9 mouse cellular contexts compared by ENCODE assay signal in the genomic region with DNA sequence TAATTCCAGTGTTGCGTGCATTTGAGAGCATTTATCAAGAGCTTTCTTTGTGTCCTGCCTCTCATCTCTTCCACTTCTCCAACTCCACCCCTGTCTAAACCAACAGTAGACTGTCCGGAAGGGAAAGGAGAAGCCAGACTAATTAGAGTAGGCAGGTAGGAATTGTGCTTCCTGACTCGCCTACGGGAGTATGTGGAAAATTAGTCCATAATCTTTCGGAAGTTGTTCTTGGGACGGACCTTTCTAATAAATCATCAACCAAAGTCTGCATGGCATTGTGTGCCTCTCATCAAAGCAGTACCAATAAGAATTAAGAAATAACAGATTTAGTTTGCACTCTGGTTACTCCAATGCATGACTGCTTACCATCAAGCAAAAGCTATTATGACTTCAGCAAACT. TPM values are rescaled to one million over a fixed set of nuclear protein-coding genes. Genes with fewer than 3 reads are reported as not detected.
DNase-seq lines count a peak whose midpoint lies in the region; ATAC-seq and TF ChIP-seq lines count a peak whose summit lies in the region.
"Had no signal": no experiment of that assay in that cellular context is flagged by ENCODE, and none has a peak within 500 bp of the region (broad histone marks: within the 10 kb centered on the region; RNA-seq: fewer than 3 reads in every experiment).

No protein-coding gene starts in this region.

- no peaks in the 10 kb centered on the region for H3K27me3 ChIP-seq in lung, embryonic 16.5 days (ENCODE audit: control insufficient read depth, insufficient read depth, low read depth, low read length)
- no peaks in the 10 kb centered on the region for H3K27me3 ChIP-seq in forebrain, postnatal 0 days (ENCODE audit: insufficient read depth, low read length)
- no peaks in the 10 kb centered on the region for H3K27me3 ChIP-seq in limb, embryonic 13.5 days
- H3K27me3 ChIP-seq in stomach, embryonic 16.5 days (ENCODE audit: control insufficient read depth, insufficient read depth, low read length) = no peaks in the 10 kb centered on the region

- 54% methylated on average over 6 of the region's 6 CpGs for WGBS in lung, embryonic 16.5 days
- WGBS in forebrain, postnatal 0 days = 83% methylated on average over 6 of the region's 6 CpGs
- 77% methylated on average over 6 of the region's 6 CpGs for WGBS in limb, embryonic 13.5 days
- WGBS in stomach, embryonic 16.5 days = 54% methylated on average over 6 of the region's 6 CpGs

- H3K9ac ChIP-seq in lung, embryonic 16.5 days (ENCODE audit: low read length) = peak overlapping the region; percentile 73
- H3K9ac ChIP-seq in forebrain, postnatal 0 days = peak overlapping the region; percentile 96; the same call in 1 of the 2 replicates
- peak overlapping the region; percentile 95; the same call in 1 of the 2 replicates for H3K9ac ChIP-seq in limb, embryonic 13.5 days
- H3K9ac ChIP-seq in stomach, embryonic 16.5 days (ENCODE audit: low read length) = peak overlapping the region; percentile 92

- ATAC-seq in lung, embryonic 16.5 days (ENCODE audit: low read depth) = no peak
- ATAC-seq in forebrain, postnatal 0 days = no peak
- ATAC-seq in limb, embryonic 13.5 days (ENCODE audit: low FRiP score, low read depth) = no peak
- ATAC-seq in stomach, embryonic 16.5 days (ENCODE audit: insufficient read depth, low FRiP score) = no peak

- no peaks in the 10 kb centered on the region for H3K9me3 ChIP-seq in lung, embryonic 16.5 days (ENCODE audit: control insufficient read depth, low read length)
- no peaks in the 10 kb centered on the region for H3K9me3 ChIP-seq in forebrain, postnatal 0 days (ENCODE audit: low read length)
- no peaks in the 10 kb centered on the region for H3K9me3 ChIP-seq in limb, embryonic 13.5 days
- H3K9me3 ChIP-seq in stomach, embryonic 16.5 days (replicated peaks; ENCODE audit: control insufficient read depth, low read length) = no peaks in the 10 kb centered on the region

- H3K27ac ChIP-seq in lung, embryonic 16.5 days (ENCODE audit: low read length) = peak overlapping the region; percentile 21
- no peak overlapping the region for H3K27ac ChIP-seq in forebrain, postnatal 0 days (ENCODE audit: low read depth, low read length)
- H3K27ac ChIP-seq in limb, embryonic 13.5 days = no peak overlapping the region
- peak overlapping the region; percentile 99 for H3K27ac ChIP-seq in stomach, embryonic 16.5 days (ENCODE audit: low read length)

- no peaks in the 10 kb centered on the region for H3K36me3 ChIP-seq in lung, embryonic 16.5 days (ENCODE audit: control insufficient read depth, insufficient read depth, low read length)
- no peaks in the 10 kb centered on the region for H3K36me3 ChIP-seq in forebrain, postnatal 0 days (ENCODE audit: insufficient read depth)
- H3K36me3 ChIP-seq in limb, embryonic 13.5 days = no peaks in the 10 kb centered on the region
- H3K36me3 ChIP-seq in stomach, embryonic 16.5 days (ENCODE audit: control insufficient read depth, insufficient read depth, low read length) = no peaks in the 10 kb centered on the region

- no peak for DNase-seq in lung, adult 18-20 months
- no peak for DNase-seq in forebrain, postnatal 0 days
- no peak for DNase-seq in embryo, embryonic 10.5 days (ENCODE audit: low spot score)
- no peak for DNase-seq in adrenal gland, postnatal 36 days
- no peak for DNase-seq in lung, postnatal 4 days

- TF ChIP-seq CTCF in forebrain, postnatal 0 days (IDR thresholded peaks at IDR 0.05; ENCODE audit: low read depth) = no peak

- H3K4me3 ChIP-seq in lung, embryonic 16.5 days (ENCODE audit: low read length) = peak overlapping the region; percentile 95
- peak overlapping the region; percentile 86 for H3K4me3 ChIP-seq in forebrain, postnatal 0 days (ENCODE audit: low read depth, low read length)
- H3K4me3 ChIP-seq in limb, embryonic 13.5 days = peak overlapping the region; percentile 85
- peak overlapping the region; percentile 79 for H3K4me3 ChIP-seq in stomach, embryonic 16.5 days (replicated peaks; ENCODE audit: low read length)

- peak overlapping the region; percentile 72 for H3K4me2 ChIP-seq in lung, embryonic 16.5 days (ENCODE audit: low read depth, low read length)
- H3K4me2 ChIP-seq in forebrain, postnatal 0 days (ENCODE audit: low read depth) = peak overlapping the region; percentile 69
- H3K4me2 ChIP-seq in limb, embryonic 13.5 days (replicated peaks) = peak overlapping the region; percentile 67
- peak overlapping the region; percentile 82 for H3K4me2 ChIP-seq in stomach, embryonic 16.5 days (ENCODE audit: low read depth, low read length)

- H3K4me1 ChIP-seq in lung, embryonic 16.5 days (replicated peaks; ENCODE audit: control insufficient read depth, insufficient read depth, low read length) = 0 out of 2 replicates have a peak, but pooled peaks cover 5% of the 10 kb centered on the region
- H3K4me1 ChIP-seq in forebrain, postnatal 0 days (ENCODE audit: insufficient read depth) = peaks cover 14% of the 10 kb centered on the region
- peaks cover 25% of the 10 kb centered on the region for H3K4me1 ChIP-seq in limb, embryonic 13.5 days
- peaks cover 9% of the 10 kb centered on the region; the same call in 1 of the 2 replicates for H3K4me1 ChIP-seq in stomach, embryonic 16.5 days (ENCODE audit: control insufficient read depth, insufficient read depth, low read length)

RNA-seq across cellular contexts. Expression of a gene that starts 1.1 kb away (rescaled TPM):
- 19.8 and 20.2 TPM in 2 replicates for polyA plus RNA-seq in lung, embryonic 16.5 days (2015; fragmentation: Nextera tagmentation; extraction: Ambion mirVana)
- 18.5 and 22.8 TPM in 2 replicates for total RNA-seq in forebrain, postnatal 0 days (2014; rRNA removed)
- 16.6 and 22.9 TPM in 2 replicates for polyA plus RNA-seq in forebrain, postnatal 0 days (2015; fragmentation: Nextera tagmentation; extraction: Ambion mirVana)
- polyA plus RNA-seq in limb, embryonic 13.5 days (2015; fragmentation: Nextera tagmentation; extraction: Ambion mirVana) = 20.0 and 21.9 TPM in 2 replicates
- 17.2 and 17.8 TPM in 2 replicates for polyA plus RNA-seq in stomach, embryonic 16.5 days (2015; fragmentation: Nextera tagmentation; extraction: Ambion mirVana)
- 10 to 100 TPM; 23.3 to 27.3 TPM for total RNA-seq in adrenal gland, postnatal 36 days (2021)

RNA-seq across cellular contexts. Expression of a gene that starts 5.8 kb away (rescaled TPM):
- polyA plus RNA-seq in lung, embryonic 16.5 days (2015; fragmentation: Nextera tagmentation; extraction: Ambion mirVana) = not detected in 2 replicates
- total RNA-seq in forebrain, postnatal 0 days (2014; rRNA removed) = not detected in 2 replicates
- polyA plus RNA-seq in forebrain, postnatal 0 days (2015; fragmentation: Nextera tagmentation; extraction: Ambion mirVana) = not detected in 2 replicates
- 0.13 TPM in 1 of 2 replicates, not detected in the other for polyA plus RNA-seq in limb, embryonic 13.5 days (2015; fragmentation: Nextera tagmentation; extraction: Ambion mirVana)
- 3.9 and 6.0 TPM in 2 replicates for polyA plus RNA-seq in stomach, embryonic 16.5 days (2015; fragmentation: Nextera tagmentation; extraction: Ambion mirVana)
- under 1 TPM; 0.13 to 0.26 TPM for total RNA-seq in adrenal gland, postnatal 36 days (2021)
- total RNA-seq: left cerebral cortex, postnatal 14 days had no signal

RNA-seq across cellular contexts. Expression of a gene that starts 24.5 kb away (rescaled TPM):
- not detected in 2 replicates for polyA plus RNA-seq in lung, embryonic 16.5 days (2015; fragmentation: Nextera tagmentation; extraction: Ambion mirVana)
- total RNA-seq in forebrain, postnatal 0 days (2014; rRNA removed) = not detected in 2 replicates
- not detected in 2 replicates for polyA plus RNA-seq in forebrain, postnatal 0 days (2015; fragmentation: Nextera tagmentation; extraction: Ambion mirVana)
- not detected in 2 replicates for polyA plus RNA-seq in limb, embryonic 13.5 days (2015; fragmentation: Nextera tagmentation; extraction: Ambion mirVana)
- polyA plus RNA-seq in stomach, embryonic 16.5 days (2015; fragmentation: Nextera tagmentation; extraction: Ambion mirVana) = not detected in 2 replicates
- total RNA-seq in adrenal gland, postnatal 36 days (2021) = not detected
- total RNA-seq: left cerebral cortex, postnatal 14 days had no signal

RNA-seq across cellular contexts. Expression of a gene that starts 34.3 kb away (rescaled TPM):
- polyA plus RNA-seq in lung, embryonic 16.5 days (2015; fragmentation: Nextera tagmentation; extraction: Ambion mirVana) = 7.9 and 10.3 TPM in 2 replicates
- 21.2 and 31.8 TPM in 2 replicates for total RNA-seq in forebrain, postnatal 0 days (2014; rRNA removed)
- polyA plus RNA-seq in forebrain, postnatal 0 days (2015; fragmentation: Nextera tagmentation; extraction: Ambion mirVana) = 11.5 and 19.1 TPM in 2 replicates
- polyA plus RNA-seq in limb, embryonic 13.5 days (2015; fragmentation: Nextera tagmentation; extraction: Ambion mirVana) = 16.3 and 17.4 TPM in 2 replicates
- 10.3 and 12.7 TPM in 2 replicates for polyA plus RNA-seq in stomach, embryonic 16.5 days (2015; fragmentation: Nextera tagmentation; extraction: Ambion mirVana)
- 10 to 100 TPM; 52.0 to 63.4 TPM for total RNA-seq in adrenal gland, postnatal 36 days (2021)

Comparison
In these comparisons a context has a peak if more than half of its experiments do, and no peak if none do; other contexts are left out.
1. H3K27ac ChIP-seq: peak in lung, embryonic 16.5 days (single experiment) and stomach, embryonic 16.5 days (single experiment); none in forebrain, postnatal 0 days (single experiment) and limb, embryonic 13.5 days (single experiment).
2. Peak in every context shown above with its lines, with median percentiles within 50 percentile points of each other: H3K4me2 ChIP-seq, H3K4me3 ChIP-seq and H3K9ac ChIP-seq.